Mouse (Mus musculus): ENCODE measurements around the gene Ctcfl. TPM values are rescaled to one million over a fixed set of nuclear protein-coding genes. Genes with fewer than 3 reads are reported as not detected.
"Not testable (repeated sequence)": the region's sequence is repeated elsewhere in the genome, so short reads cannot be mapped to it uniquely, and the experiment has no call there.

The Ctcfl gene
- polyA plus RNA-seq, 1 experiment = not detected

GRCm38 (mm10) chr2:173110571-173110970 is 8.8 kb downstream of the Ctcfl start:
- H3K27ac ChIP-seq (ENCODE audit: insufficient read depth, low read length) = no peak overlapping the region
- no peaks in the 10 kb centered on the region for H3K4me1 ChIP-seq (ENCODE audit: control insufficient read depth, insufficient read depth, low read length)
- no peaks in the 10 kb centered on the region for H3K27me3 ChIP-seq (ENCODE audit: control insufficient read depth, insufficient read depth, low read length)
- WGBS = 89% methylated on average over 9 of the region's 9 CpGs
- TF ChIP-seq POLR2A (IDR thresholded peaks at IDR 0.05; ENCODE audit: borderline replicate concordance, insufficient read depth, low read length) (no peak), CTCF (IDR thresholded peaks at IDR 0.05; ENCODE audit: borderline replicate concordance, insufficient read depth, low read depth, low read length) (no peak)
- H3K4me3 ChIP-seq (replicated peaks; ENCODE audit: insufficient read depth, low read depth, low read length) = no peak overlapping the region
- no peak for DNase-seq

DNA sequence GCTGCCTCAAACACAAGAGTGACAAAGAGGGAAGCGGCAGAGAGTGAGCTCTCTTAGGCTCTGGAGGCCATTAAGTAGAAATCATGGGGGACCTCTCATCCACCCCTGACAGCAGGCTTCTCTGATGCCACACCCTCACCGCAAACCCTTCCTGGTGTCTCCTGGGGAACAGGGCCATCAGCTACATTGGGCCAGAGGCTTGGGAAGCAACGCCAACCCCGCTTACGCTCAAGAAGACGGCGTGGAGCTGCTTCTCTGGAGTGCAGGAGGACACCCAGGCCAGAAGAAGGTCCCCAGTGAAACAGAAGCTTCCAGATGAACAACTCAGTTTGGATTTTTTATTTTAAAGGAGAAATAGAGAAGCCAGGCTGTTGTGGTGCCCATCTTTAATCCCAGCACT is 9.8 kb downstream of the Ctcfl start:
- no peaks in the 10 kb centered on the region for H3K4me1 ChIP-seq (ENCODE audit: control insufficient read depth, insufficient read depth, low read length)
- H3K27me3 ChIP-seq (ENCODE audit: control insufficient read depth, insufficient read depth, low read length) = no peaks in the 10 kb centered on the region
- no peak for DNase-seq
- H3K4me3 ChIP-seq (replicated peaks; ENCODE audit: insufficient read depth, low read depth, low read length) = no peak overlapping the region
- no peak overlapping the region for H3K27ac ChIP-seq (ENCODE audit: insufficient read depth, low read length)
- no peak for TF ChIP-seq CTCF (IDR thresholded peaks at IDR 0.05; ENCODE audit: borderline replicate concordance, insufficient read depth, low read depth, low read length)
- TF ChIP-seq POLR2A (IDR thresholded peaks at IDR 0.05; ENCODE audit: borderline replicate concordance, insufficient read depth, low read length) = no peak
- 85% methylated on average over 7 of the region's 7 CpGs for WGBS

DNA sequence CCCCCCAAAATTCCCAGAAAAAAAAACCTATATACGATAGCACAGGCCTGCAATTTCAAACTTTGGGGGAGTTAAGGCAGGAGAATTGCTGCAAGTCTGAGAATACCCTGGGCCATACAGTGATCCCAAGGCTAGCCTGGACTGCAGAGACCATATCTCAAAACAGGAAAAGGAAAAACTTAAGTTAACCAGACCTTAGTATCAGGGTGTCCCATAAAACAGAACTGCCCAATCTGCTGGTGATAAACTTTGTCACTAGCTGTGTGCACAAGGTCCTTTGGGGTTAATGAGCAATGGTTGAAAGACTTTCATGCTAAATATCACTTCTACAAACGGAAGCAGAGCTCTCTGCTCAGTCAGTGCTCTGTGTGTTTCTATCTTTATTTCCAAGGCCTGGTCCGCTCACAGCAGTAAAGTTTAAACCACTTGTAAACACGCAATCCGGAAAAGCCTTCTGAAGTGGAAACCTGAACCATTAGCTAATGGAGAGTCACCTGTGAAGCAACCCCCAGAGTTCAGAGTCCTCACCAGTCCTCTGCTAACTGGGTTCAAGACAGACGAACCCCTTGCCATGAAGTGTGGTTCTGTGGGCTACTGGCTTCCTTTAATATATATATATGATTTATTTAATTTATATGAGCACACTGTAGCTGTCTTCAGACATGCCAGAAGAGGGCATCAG is 10.7 kb downstream of the Ctcfl start:
- no peak for DNase-seq
- no peaks in the 10 kb centered on the region for H3K27me3 ChIP-seq (ENCODE audit: control insufficient read depth, insufficient read depth, low read length)
- TF ChIP-seq POLR2A (IDR thresholded peaks at IDR 0.05; ENCODE audit: borderline replicate concordance, insufficient read depth, low read length) (no peak), CTCF (IDR thresholded peaks at IDR 0.05; ENCODE audit: borderline replicate concordance, insufficient read depth, low read depth, low read length) (no peak)
- no peak overlapping the region for H3K4me3 ChIP-seq (replicated peaks; ENCODE audit: insufficient read depth, low read depth, low read length)
- no peaks in the 10 kb centered on the region for H3K4me1 ChIP-seq (ENCODE audit: control insufficient read depth, insufficient read depth, low read length)
- WGBS = 85% methylated on average over 6 of the region's 6 CpGs
- no peak overlapping the region for H3K27ac ChIP-seq (ENCODE audit: insufficient read depth, low read length)

DNA sequence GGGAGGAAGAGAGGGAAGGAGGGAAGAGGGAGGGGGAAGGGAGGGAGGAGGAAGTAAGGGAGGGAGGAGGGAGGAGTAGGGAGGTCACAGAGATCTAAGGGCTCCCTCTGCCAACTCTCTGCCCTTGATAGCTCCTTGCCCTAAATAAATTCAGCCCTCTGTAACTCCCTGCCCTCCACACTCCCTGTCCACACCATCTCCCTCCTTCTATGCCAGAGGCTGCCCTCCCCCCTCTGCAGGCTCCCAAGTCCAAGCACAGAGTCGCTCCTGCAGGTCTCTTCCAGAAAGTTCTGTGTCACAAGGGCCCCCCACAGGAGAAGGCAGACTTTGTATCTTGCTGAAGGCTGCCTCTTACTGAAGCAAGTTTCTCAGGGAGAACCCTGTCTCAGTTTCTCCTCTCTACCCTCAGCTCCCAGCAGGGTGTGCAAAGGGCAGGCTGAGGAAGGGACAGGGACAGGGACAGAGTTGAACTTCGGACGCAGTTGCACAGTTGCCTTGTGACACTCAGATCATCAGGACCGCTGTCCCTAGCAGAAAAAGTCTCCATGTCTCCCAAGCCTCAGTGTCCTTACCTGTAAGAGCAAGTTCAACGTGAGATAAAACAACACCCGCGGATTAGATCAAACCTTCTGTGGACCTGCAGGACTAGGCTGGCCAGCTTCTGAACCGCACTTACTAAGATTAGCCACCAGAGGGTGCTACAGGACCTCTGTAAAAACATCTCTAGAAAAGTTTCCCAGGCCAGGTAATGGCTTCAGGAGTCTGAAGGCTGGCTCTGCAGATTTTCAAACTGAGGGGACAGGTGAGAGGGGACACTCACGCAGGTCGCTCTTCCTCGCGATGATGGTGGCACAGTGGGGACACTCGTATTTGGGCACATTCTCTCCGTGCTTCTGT is 12.2 kb downstream of the Ctcfl start:
- DNase-seq = peak; percentile 37 to 47
- TF ChIP-seq POLR2A (IDR thresholded peaks at IDR 0.05; ENCODE audit: borderline replicate concordance, insufficient read depth, low read length) (no peak), CTCF (IDR thresholded peaks at IDR 0.05; ENCODE audit: borderline replicate concordance, insufficient read depth, low read depth, low read length) (peak; percentile 72)
- Histone ChIP-seq H3K4me1 (ENCODE audit: control insufficient read depth, insufficient read depth, low read length) (no peaks in the 10 kb centered on the region), H3K27ac (ENCODE audit: insufficient read depth, low read length) (no peak overlapping the region), H3K4me3 (replicated peaks; ENCODE audit: insufficient read depth, low read depth, low read length) (no peak overlapping the region), H3K27me3 (ENCODE audit: control insufficient read depth, insufficient read depth, low read length) (no peaks in the 10 kb centered on the region)
- WGBS = 16% methylated on average over 14 of the region's 14 CpGs

DNA sequence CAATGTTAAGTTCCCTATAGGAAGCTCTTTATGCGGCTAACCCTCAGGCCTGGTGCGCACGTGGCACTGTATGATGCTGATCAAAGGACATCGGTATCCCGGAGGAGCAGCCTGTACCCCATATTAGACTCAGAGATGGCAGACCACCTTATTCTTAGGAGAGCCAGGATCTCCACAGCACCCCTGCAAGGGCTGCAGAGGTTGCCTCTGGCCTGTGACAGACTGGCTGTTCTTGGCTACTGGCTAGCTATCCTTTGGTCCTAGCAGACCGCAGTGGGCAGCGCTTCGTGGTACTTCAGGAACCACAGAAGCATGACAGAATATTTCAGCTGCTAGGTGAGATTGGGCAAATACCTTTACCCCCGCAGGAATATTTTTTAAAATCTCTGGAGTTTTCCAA is 12.9 kb downstream of the Ctcfl start:
- no peaks in the 10 kb centered on the region for H3K4me1 ChIP-seq (ENCODE audit: control insufficient read depth, insufficient read depth, low read length)
- DNase-seq = no peak
- no peaks in the 10 kb centered on the region for H3K27me3 ChIP-seq (ENCODE audit: control insufficient read depth, insufficient read depth, low read length)
- TF ChIP-seq CTCF (IDR thresholded peaks at IDR 0.05; ENCODE audit: borderline replicate concordance, insufficient read depth, low read depth, low read length) (no peak), POLR2A (IDR thresholded peaks at IDR 0.05; ENCODE audit: borderline replicate concordance, insufficient read depth, low read length) (no peak)
- H3K4me3 ChIP-seq (replicated peaks; ENCODE audit: insufficient read depth, low read depth, low read length) = no peak overlapping the region
- 74% methylated on average over 9 of the region's 9 CpGs for WGBS
- H3K27ac ChIP-seq (ENCODE audit: insufficient read depth, low read length) = no peak overlapping the region

DNA sequence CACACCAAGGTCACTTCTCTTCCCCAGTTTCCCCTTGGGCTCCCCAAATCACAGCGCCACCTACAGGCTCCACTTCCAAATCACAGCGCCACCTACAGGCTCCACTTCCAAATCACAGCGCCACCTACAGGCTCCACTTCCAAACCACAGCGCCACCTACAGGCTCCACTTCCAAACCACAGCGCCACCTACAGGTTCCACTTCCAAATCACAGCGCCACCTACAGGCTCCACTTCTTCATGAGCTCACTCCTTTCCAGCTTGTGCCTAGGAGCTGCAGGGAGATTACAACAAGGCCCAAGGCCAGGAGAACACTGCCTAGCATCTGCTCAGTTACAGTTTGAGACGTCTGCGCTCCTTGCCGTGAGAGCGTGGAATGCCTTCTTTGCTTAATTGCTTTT is 22.0 kb downstream of the Ctcfl start:
- H3K27me3 ChIP-seq (ENCODE audit: control insufficient read depth, insufficient read depth, low read length); H3K4me1 ChIP-seq (ENCODE audit: control insufficient read depth, insufficient read depth, low read length); DNase-seq; H3K27ac ChIP-seq (ENCODE audit: insufficient read depth, low read length); H3K4me3 ChIP-seq (replicated peaks; ENCODE audit: insufficient read depth, low read depth, low read length): not testable (repeated sequence)
- 91% methylated on average over 10 of the region's 10 CpGs for WGBS
- TF ChIP-seq CTCF (IDR thresholded peaks at IDR 0.05; ENCODE audit: borderline replicate concordance, insufficient read depth, low read depth, low read length) = peak; percentile 33; the same call in 1 of the 2 replicates

DNA sequence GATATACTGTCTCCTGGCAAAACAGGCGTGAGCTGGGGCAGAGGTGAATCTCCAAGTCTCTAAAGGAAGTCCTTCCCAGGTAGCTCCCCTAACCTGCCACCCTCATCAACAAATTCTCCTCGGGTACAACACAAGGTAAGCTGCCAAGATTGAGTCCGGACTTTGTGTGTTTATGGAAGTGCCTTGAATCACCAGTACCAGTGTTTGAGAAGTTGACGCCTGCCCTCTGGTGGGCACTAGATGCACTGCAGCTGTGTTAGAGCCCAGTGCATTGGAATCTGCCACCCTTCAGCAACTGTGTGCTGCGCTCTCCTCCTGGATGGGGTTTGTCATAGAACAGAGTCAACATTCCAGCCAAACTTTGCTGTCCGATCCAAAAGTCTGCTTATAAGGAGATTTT is 29.9 kb downstream of the Ctcfl start:
- peaks cover 6% of the 10 kb centered on the region for H3K4me1 ChIP-seq (ENCODE audit: control insufficient read depth, insufficient read depth, low read length)
- DNase-seq = peak; percentile 69 to 83
- no peak for TF ChIP-seq POLR2A (IDR thresholded peaks at IDR 0.05; ENCODE audit: borderline replicate concordance, insufficient read depth, low read length)
- TF ChIP-seq CTCF (IDR thresholded peaks at IDR 0.05; ENCODE audit: borderline replicate concordance, insufficient read depth, low read depth, low read length) = peak; percentile 98
- no peak overlapping the region for H3K4me3 ChIP-seq (replicated peaks; ENCODE audit: insufficient read depth, low read depth, low read length)
- WGBS = 16% methylated on average over 6 of the region's 6 CpGs
- no peak overlapping the region for H3K27ac ChIP-seq (ENCODE audit: insufficient read depth, low read length)
- H3K27me3 ChIP-seq (ENCODE audit: control insufficient read depth, insufficient read depth, low read length) = no peaks in the 10 kb centered on the region

DNA sequence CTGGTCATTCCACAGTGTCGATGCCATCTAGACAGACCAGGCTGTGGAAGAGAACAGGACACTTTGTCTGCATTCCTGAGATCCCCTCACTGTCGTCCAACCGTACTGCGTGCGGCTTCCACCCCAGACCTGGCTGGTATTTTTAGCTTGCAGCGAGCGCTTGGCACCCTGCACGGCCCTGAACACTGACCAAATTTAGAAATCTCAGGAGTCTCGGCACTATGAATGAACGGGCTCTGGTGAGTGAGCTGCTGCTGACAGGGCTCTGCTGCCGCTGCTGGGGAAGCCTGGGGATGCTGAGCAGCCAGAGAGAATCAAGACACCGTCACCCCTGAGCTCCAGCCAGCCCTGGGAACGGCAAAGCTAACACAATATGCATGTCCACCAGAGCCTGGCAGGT is 31.9 kb downstream of the Ctcfl start:
- TF ChIP-seq CTCF (IDR thresholded peaks at IDR 0.05; ENCODE audit: borderline replicate concordance, insufficient read depth, low read depth, low read length) (no peak), POLR2A (IDR thresholded peaks at IDR 0.05; ENCODE audit: borderline replicate concordance, insufficient read depth, low read length) (no peak)
- H3K27me3 ChIP-seq (ENCODE audit: control insufficient read depth, insufficient read depth, low read length) = no peaks in the 10 kb centered on the region
- H3K4me3 ChIP-seq (replicated peaks; ENCODE audit: insufficient read depth, low read depth, low read length) = peak overlapping the region; percentile 46
- WGBS = 3% methylated on average over 13 of the region's 13 CpGs
- peak; percentile 42 to 43 for DNase-seq
- H3K27ac ChIP-seq (ENCODE audit: insufficient read depth, low read length) = no peak overlapping the region
- peaks cover 6% of the 10 kb centered on the region for H3K4me1 ChIP-seq (ENCODE audit: control insufficient read depth, insufficient read depth, low read length)

Measured in cerebellum, adult 2 months (tissue).